Mouse (Mus musculus): ENCODE results near the gene Abca13.

The Abca13 gene

DNA sequence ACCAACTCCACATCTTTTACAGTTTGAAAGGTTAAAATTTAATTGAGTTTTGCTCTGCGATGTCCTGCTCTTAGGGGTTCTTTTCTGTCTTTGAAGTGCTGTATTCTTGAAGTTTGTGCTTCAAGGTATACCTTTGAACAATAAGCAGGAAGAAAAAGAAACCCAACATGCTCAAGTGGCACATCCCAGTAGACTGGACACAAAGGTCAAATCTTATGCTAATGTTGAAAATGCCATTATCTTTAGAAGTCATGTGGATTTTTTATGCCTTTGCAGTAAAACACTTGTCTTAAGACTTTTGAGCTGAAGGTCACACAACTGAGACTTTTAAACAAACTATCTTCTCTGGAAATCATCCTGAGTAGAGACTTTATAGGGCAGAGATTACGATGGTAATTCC lies 493.2 kb downstream of the Abca13 start:
- no peak for DNase-seq (ENCODE audit: low spot score)

DNA sequence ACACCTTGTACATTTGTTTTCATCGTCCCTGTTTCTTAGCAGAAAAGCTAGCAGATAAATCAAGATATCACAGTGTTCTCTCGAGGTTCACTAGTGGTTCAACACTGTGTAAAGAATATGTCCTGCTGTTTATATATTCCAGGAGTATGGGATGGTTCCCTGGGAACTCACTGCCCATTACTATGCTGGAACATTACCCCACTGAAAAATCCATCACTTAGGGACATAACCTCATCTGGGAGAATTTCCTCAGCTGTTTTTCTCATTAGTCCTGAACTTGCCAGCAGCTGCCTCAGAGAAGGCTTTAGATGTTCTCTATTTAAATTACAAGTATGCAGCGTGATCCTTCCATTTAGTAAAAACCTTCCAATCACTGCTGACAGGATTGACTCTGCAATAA lies 513.4 kb downstream of the Abca13 start:
- no peak for DNase-seq (ENCODE audit: low spot score)

DNA sequence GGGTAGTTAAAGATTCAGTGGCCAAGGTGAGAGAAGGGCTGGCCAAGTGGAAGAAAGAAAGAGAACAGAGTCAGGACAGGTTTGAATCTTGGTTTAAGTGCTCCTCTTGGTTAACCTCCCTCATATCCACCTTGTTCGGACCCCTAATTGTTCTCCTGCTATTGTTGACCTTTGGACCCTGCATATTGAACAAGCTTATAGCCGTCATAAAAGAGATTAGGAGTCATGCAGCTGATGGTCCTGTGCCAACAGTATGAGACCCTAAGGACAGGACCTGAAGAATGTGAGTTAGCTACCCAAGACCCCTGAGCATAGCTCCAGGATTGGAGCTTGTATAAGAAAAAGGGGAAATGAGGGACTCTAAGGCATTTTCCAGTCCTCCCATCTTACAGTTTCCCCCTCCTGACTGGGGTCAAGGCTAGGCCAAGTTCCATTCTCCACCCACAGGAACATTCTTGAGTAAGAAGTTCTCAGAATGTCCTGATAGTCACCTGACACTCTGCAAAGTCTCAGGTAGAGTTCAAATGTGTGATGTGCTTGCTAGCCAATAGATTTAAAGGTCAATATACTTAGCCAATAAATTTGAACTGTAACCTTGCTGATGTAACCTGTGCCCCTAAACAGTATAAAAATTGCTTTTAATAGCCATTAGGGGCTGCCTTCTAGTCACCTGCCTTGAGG lies 536.2 kb downstream of the Abca13 start:
- no peak for DNase-seq (ENCODE audit: low spot score)

DNA sequence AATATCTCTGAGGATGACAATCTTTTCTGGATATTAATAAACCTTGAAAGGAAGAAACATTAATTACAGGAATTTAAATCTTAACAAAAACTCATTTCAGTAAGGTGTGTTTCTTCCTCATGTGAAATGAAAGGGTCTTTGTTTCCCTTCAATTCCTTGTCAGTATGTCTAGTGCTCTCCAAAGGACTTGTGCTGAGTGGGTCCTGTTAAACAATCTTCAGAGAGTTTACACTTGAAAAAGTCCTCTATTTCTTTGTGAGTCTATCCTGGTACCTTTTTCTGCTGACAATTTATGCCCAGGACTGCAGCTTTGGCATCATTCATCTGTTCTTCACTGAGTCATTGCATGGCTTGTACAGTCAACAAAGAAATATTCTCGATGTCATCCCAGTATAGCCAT lies 539.6 kb downstream of the Abca13 start:
- DNase-seq (ENCODE audit: low spot score): no peak

Measured in MN1 (cell line).